Mouse (Mus musculus) frontal cortex, postnatal 25 days (tissue): ENCODE results near the gene Gipc1.

Experiments
- DNase-seq, 2 experiments: peaks; one replicate each; pipeline ENCODE4 v3.0.0; 2022; ENCODE audit warnings: low spot score in 2 of 2

Gene Gipc1

GRCm38 (mm10) chr8:83648031-83648430 lies 4.4 kb upstream of the Gipc1 start:
- no peak for DNase-seq

DNA sequence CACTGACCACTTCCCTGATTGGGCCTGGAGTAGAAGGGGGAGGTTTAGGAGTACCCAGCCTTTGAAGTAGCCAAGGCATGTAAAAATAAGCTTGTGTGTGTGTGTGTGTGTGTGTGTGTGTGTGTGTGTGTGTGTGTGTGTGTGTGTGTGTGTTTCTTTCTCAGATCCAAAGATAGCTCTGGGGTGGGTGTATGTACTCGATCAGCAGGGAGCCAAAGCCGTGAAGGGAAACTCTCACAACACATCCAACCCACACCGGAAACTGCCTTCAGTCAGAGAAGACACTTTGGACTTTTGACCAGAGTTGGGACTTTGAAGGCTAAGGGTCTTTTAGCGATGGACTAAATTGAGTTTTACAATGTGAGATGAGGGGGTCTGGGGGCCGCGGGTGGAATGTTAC lies 2.8 kb upstream of the Gipc1 start:
- no peak for DNase-seq

GRCm38 (mm10) chr8:83652744-83653661 lies 526 bp downstream of the Gipc1 start:
- no peak for DNase-seq

GRCm38 (mm10) chr8:83653662-83654017 lies 1.2 kb downstream of the Gipc1 start:
- no peak for DNase-seq

DNA sequence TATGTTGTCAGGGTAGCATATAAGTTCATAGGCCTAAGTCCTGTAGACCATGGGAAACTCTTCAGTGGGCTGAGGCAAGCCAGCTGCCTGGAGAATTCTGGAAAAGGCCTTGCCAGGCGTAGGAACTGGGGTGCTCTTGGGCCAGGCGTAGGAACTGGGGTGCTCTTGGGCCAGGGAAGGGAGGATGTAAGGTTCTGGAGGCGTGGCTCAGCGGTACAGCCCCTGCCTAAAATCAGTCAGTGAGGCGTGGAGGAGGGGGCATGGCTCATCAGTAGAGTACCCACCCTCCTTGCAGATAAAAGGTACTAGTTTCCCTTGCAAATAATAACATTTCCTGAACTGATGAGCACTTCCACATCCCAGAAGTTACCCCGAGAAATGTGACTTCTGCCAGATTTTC lies 2.2 kb downstream of the Gipc1 start:
- no peak for DNase-seq

GRCm38 (mm10) chr8:83656043-83656442 lies 3.6 kb downstream of the Gipc1 start:
- DNase-seq: no peak

DNA sequence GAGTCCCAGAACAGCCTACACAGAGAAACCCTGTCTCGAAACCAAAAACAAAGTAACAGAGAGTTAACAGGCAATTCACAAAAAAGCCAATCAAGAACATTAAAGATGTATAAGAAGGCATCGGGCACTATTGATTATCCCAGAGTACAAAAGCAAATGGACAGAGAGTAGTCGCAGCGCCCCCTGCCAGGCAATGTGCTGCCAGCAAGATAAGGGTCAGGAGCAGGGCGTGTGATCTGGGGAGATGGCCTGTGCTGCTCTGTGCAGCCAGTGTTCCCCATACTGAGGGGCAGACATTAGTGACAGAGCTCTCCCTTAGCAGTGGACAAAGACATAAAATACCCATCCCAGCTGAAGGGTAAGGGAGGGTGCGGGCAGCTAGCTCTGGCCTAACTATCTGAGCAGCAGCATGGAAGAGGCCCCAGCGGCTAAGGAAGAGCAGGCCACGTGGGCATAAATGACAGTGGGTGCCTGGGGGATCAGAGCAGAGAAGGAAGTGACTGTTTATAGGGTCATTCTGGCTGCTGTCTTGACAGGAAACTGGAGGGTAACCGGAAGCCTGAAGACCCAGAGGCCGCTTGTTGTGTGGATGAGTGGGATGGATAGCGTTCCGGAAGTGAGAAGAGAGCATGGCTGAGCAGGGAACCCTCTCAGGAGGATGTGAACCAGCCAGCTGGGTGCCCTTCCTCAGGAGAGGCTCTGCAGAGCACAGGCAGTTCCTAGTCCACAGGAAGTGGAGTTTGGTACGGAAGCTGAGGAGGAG lies 4.2 kb downstream of the Gipc1 start:
- no peak for DNase-seq

GRCm38 (mm10) chr8:83660545-83660944 lies 8.1 kb downstream of the Gipc1 start:
- DNase-seq: no peak

- no peak for DNase-seq
Observed at GRCm38 (mm10) chr8:83660995-83661680, 8.7 kb downstream of the Gipc1 start.

DNA sequence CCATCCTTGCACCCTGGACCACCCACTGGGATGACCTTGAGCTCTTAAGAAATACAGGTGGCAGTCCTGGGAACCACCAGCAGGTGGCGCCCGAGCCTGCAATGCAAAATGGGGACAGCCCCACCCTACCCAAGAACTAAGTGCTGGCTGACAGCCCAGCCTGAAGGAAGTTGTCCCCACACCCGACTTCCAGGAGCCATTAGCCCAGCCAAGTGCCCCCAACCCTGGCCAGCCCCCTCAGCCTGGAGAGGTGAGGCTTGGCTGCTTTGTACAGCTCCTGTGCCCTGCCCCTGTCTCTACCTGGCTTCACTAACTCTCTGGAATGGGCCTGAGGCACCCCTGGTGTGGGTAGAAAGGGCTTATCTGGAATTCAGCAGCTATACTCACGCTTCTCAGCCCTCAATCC lies 9.9 kb downstream of the Gipc1 start:
- DNase-seq: peak; percentile 93 to 98

DNA sequence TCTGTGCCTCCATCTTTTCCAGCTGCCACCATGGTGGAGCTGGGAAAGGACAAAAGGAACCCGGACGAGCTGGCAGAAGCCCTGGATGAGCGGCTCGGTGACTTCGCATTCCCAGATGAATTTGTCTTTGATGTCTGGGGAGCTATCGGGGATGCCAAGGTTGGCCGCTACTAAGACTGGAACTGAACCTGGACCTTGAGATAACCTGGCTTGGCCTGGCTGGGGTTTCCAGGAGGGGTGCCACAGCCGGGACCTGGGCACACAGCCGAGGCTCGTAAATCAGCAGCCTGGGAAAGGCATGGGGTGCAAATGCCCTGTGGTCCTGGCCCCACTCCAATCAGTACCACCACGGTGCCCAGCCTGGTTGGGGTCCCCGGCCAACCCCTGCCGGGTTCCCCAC lies 11.6 kb downstream of the Gipc1 start:
- no peak for DNase-seq

GRCm38 (mm10) chr8:83664931-83665625 lies 12.6 kb downstream of the Gipc1 start:
- DNase-seq: no peak

- DNase-seq: no peak
Observed at GRCm38 (mm10) chr8:83665969-83666865, 13.7 kb downstream of the Gipc1 start, which contains the start of gene Ptger1. Gene Ptger1, plus strand, starts transcription at chr8:83666678.

DNA sequence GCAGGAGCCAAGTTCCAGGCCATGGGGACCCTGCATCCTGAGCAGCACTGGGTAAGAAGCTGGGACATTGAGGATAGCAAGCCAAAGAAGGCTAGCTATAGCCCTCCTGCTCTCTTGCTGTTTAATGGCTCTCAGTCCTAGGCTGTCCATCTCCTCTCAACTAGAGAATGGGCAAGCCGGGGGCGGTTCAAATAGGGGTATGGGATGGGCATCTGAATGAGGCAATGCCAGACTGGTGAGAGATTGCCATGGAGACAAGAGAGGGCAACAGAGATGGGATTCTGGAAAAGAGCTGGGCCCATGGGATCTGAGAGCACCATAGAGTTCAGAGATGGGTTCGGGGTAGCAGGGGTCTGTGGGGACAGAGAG lies 14.4 kb downstream of the Gipc1 start:
- DNase-seq: no peak

- DNase-seq: no peak
Observed at GRCm38 (mm10) chr8:83667526-83667925, 15.0 kb downstream of the Gipc1 start.

- no peak for DNase-seq
Observed at GRCm38 (mm10) chr8:83668010-83668916, 15.8 kb downstream of the Gipc1 start.

- no peak for DNase-seq
Observed at GRCm38 (mm10) chr8:83669013-83669412, 16.5 kb downstream of the Gipc1 start.

GRCm38 (mm10) chr8:83672936-83673335 lies 20.5 kb downstream of the Gipc1 start:
- DNase-seq: no peak

- DNase-seq: no peak
Observed at GRCm38 (mm10) chr8:83674497-83674896, 22.0 kb downstream of the Gipc1 start.

DNA sequence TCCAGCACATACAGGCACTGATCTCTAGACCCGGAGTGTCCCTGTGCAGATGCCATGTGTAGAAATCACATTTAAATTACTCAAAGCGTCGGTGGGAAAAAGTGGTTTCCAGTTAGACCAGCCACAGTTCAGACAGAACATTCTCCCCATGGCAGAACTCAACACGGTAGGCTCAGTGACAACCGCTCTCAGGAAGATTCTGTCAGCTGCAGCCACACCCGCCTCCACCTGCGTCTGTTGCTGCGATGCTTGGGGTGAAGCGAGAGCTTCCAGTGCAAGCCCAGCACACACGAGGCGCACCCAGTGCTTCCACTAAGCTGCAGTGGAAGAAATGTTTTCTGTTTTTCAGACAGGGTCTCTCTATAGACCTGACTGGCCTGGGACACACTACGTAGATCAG lies 27.4 kb downstream of the Gipc1 start:
- DNase-seq: no peak
